Mouse (Mus musculus) spleen, adult 18-20 months (tissue): ENCODE measurements around the gene Iqch.
"Not testable (repeated sequence)": the region's sequence is repeated elsewhere in the genome, so short reads cannot be mapped to it uniquely, and the experiment has no call there.

Source experiments
- DNase-seq, 2 experiments: peaks; one replicate each; pipeline ENCODE4 v3.0.0; 2022; ENCODE audit warnings: mixed read lengths in 2 of 2

The Iqch gene

GRCm38 (mm10) chr9:63563436-63563835, 38.9 kb downstream of the Iqch start:
- DNase-seq = no peak

- no peak for DNase-seq
Measured at GRCm38 (mm10) chr9:63561931-63562330, 40.4 kb downstream of the Iqch start.

GRCm38 (mm10) chr9:63556933-63557332, 45.4 kb downstream of the Iqch start:
- DNase-seq = no peak

GRCm38 (mm10) chr9:63556316-63556715, 46.0 kb downstream of the Iqch start:
- no peak for DNase-seq

GRCm38 (mm10) chr9:63555460-63555990, 46.8 kb downstream of the Iqch start:
- no peak for DNase-seq

GRCm38 (mm10) chr9:63553628-63554027, 48.7 kb downstream of the Iqch start:
- no peak for DNase-seq

- DNase-seq = not testable (repeated sequence)
Measured at GRCm38 (mm10) chr9:63550701-63551100, 51.6 kb downstream of the Iqch start.

- no peak for DNase-seq
Measured at GRCm38 (mm10) chr9:63548966-63549365, 53.3 kb downstream of the Iqch start.

- no peak for DNase-seq
Measured at GRCm38 (mm10) chr9:63541926-63542325, 60.4 kb downstream of the Iqch start.

- DNase-seq = no peak
Measured at GRCm38 (mm10) chr9:63541301-63541700, 61.0 kb downstream of the Iqch start.

- DNase-seq = no peak
Measured at GRCm38 (mm10) chr9:63537489-63537888, 64.8 kb downstream of the Iqch start.

- no peak for DNase-seq
Measured at GRCm38 (mm10) chr9:63535042-63535441, 67.3 kb downstream of the Iqch start.

GRCm38 (mm10) chr9:63534371-63534780, 67.9 kb downstream of the Iqch start:
- no peak for DNase-seq

- DNase-seq = no peak
Measured at GRCm38 (mm10) chr9:63532966-63533711, 69.2 kb downstream of the Iqch start.

- DNase-seq = no peak
Measured at GRCm38 (mm10) chr9:63523937-63524253, 78.4 kb downstream of the Iqch start.

- DNase-seq = no peak
Measured at GRCm38 (mm10) chr9:63523251-63523936, 78.9 kb downstream of the Iqch start.

- DNase-seq = no peak
Measured at GRCm38 (mm10) chr9:63512851-63513250, 89.4 kb downstream of the Iqch start.

- DNase-seq = no peak
Measured at GRCm38 (mm10) chr9:63511034-63511433, 91.3 kb downstream of the Iqch start.

- DNase-seq = no peak
Measured at GRCm38 (mm10) chr9:63507110-63507509, 95.2 kb downstream of the Iqch start.

GRCm38 (mm10) chr9:63503890-63504289, 98.4 kb downstream of the Iqch start:
- DNase-seq = no peak

GRCm38 (mm10) chr9:63501516-63501915, 100.8 kb downstream of the Iqch start:
- DNase-seq = no peak

GRCm38 (mm10) chr9:63499912-63500311, 102.4 kb downstream of the Iqch start:
- no peak for DNase-seq

- no peak for DNase-seq
Measured at GRCm38 (mm10) chr9:63495786-63496185, 106.5 kb downstream of the Iqch start.

GRCm38 (mm10) chr9:63493746-63494145, 108.5 kb downstream of the Iqch start:
- no peak for DNase-seq
